Mouse (Mus musculus) lung, postnatal 0 days (tissue): ENCODE measurements around the gene Vwa3b.

ENCODE experiments used
- CTCF ChIP-seq: IDR thresholded peaks from 2 replicates; pipeline ENCODE4 v1.5.1; 2016; ENCODE audit warnings: antibody characterized with exemption, mild to moderate bottlenecking
- EP300 ChIP-seq: IDR thresholded peaks from 2 replicates; pipeline ENCODE4 v1.6.1; 2016; ENCODE audit warnings: antibody characterized with exemption, mild to moderate bottlenecking, control low read depth

GRCm38 (mm10) chr1:37085171-37085570 lies 58.8 kb downstream of the Vwa3b start:
- TF ChIP-seq CTCF (no peak), EP300 (no peak)
